Mouse (Mus musculus): ENCODE data around the gene Mau2.

- TF ChIP-seq POLR2A (IDR thresholded peaks at IDR 0.05; ENCODE audit: insufficient read depth, low read depth, low read length) (peak; percentile 84), EP300 (IDR thresholded peaks at IDR 0.05; ENCODE audit: insufficient read depth, low read depth, low read length) (0 out of 2 replicates have a peak, but pooled peaks have one; percentile 63), CTCF (IDR thresholded peaks at IDR 0.05) (peak; percentile 32)
These were observed 45.8 kb downstream of the Mau2 start for GRCm38 (mm10) chr8:69996589-69997285.

All from heart, adult 2 months (tissue).